Mouse (Mus musculus): Measurements from ENCODE around the gene Atad5.
A peak's percentile ranks its signal among the peaks of the same experiment; 100 is the strongest.

The Atad5 gene

DNA sequence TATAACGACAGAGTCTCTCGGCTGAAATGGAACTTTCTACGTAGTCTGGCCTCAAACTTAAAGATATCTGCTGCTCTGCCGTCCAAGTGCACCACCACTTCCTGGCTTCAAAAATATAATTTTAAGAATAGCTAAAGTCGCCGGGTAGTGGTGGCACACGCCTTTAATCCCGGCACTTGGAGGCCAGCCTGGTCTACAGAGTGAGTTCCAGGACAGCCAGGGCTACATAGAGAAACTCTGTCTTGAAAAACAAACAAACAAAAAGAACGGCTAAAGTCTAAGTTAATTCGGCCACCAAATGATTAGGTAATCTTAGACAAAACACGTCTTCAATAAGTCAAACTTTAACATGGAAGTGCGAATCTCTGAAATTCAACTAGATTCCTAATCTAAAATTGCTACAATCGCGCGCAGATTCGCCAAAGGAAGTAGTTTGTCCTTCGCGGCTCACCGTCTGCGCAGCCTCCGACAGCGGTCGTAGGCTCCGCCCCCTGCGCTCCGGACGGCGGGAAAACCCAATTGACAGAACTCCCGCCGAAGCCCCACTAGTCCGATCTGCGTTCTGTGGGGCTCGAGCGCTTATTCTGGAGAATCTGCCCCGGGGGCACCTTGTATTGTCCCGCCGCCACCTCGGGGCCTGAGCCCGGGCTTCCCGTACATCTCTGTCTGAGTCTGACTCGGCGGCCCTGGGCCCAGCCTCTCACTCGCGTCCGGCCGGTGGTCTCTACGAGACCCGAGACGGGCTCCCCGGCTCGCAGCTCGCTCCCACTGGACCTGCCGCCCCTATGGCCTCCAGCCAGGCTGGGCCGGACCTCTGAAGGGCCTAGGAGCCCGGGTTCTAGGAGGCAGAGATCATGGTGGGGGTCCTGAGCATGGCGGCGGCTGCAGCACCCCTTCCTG lies at the start of gene Atad5:
Gene Atad5, plus strand, starts transcription at position 484 of the 900 bp plus-strand sequence.
- peak; percentile 78 to 80 for DNase-seq (ENCODE audit: low read depth in 2 of 2, low spot score in 2 of 2)

DNA sequence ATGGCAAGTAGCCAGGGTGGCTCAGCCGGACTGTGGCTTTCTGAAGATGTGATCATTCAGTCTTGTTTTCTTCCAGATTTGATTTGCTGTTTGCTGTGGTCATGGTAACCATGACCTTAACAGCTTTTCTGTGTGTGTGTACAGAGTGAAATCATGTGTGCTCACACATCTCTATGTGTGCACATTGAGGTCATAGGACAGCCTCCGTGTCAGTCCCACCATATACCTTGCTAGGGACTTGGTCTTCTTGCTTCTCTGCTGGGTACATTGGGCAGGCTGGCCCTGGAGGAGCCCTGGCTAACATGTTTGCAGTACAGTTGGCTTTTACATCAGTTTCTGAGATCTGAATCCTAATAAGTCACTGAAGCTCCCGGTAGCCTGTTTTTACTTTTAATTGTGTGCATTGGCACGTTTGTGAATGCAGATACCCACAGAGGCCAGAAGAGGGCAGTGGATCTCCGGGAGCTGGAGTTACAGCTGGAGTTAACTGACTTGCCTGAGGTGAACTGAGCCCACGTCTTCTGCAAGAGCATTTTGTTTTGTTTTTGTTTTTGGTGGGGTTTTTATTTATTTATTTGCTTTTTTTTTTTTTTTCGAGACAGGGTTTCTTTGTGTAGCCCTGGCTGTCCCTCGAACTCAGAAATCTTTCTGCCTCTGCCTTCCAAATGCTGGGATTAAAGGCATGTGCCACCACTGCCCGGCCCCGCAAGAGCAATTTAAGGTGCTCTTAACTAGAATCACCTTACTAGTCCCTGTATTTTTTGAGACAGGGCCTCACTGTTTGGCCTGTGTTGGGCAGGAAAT lies 46.4 kb upstream of the Atad5 start:
- DNase-seq (ENCODE audit: low read depth in 2 of 2, low spot score in 2 of 2): peak; percentile 25 to 44

DNA sequence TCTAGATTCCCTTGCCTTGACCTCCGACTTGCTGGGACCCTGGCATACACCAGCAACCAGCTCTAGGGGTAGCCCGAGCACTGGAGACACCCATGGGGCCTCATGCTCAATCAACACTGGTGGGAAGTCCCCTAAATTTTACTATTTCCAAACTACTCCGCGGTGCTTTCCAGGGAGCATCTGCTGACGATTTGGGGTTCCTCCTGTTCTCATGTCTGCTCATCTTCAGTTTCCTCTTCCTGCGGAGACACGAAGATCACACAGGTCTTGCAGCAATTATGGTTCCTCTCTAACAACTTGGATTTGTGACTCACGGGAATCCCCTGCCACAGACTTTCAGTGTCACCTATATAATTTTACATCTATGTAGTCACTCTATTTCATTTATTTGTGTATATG lies 45.8 kb upstream of the Atad5 start:
- no peak for DNase-seq (ENCODE audit: low read depth in 2 of 2, low spot score in 2 of 2)

DNA sequence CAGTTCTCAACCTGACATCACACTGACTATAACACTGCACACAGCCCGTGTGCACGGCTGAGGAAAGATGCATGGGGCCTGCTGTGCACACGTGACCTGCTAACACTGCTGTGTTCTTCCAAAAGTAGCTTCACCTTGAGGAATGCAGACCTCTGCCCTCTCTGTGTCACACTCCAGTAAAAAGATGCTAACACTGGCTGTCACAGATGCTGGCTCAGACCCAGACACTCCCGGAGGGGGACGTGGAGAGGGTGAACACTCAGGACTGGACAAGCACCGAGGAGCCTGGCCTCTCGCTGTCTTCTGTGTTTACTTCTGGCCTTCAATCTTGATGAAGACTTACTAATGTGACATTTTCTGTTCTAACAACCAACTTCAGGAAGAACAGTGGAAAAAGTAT lies 42.3 kb upstream of the Atad5 start:
- no peak for DNase-seq (ENCODE audit: low read depth in 2 of 2, low spot score in 2 of 2)

DNA sequence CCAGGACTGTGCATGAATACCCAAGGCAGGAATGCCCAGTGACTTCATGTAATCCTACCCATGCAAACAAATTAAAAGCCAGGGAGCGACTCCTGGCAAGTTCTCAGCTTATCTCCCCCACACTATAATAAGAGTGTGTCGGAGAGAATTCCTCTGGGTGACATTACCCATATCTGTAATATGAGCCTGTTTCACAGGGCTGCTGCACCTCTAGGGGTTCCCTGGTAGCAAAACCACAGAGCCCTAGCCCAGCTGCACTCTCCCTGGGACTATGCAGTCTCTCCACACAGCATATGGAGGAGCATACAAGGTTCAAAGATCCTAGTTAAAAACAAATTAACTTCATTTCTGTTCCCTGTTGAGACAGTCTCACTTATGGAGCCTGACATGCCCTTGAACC lies 39.1 kb upstream of the Atad5 start:
- no peak for DNase-seq (ENCODE audit: low read depth in 2 of 2, low spot score in 2 of 2)

DNA sequence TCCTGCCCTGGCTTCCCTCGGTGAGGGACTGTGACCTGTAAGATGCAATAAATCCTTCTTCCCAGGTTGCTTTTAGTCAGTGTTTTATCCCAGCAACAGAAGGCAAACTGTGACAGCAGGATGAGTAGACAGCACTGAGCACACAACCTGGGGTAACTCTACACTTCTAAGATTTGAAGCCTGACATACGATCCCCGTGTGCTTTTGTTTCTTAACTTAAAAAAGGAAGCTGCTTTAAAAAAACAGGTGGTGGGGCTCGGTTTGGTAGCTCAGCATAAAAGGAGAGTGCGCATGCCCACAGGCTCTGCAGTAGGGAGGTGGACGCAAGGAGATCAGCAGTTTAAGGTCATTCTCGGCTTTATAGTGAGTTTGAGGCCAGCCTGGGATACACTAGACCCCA lies 36.7 kb upstream of the Atad5 start:
- DNase-seq (ENCODE audit: low read depth in 2 of 2, low spot score in 2 of 2): no peak

DNA sequence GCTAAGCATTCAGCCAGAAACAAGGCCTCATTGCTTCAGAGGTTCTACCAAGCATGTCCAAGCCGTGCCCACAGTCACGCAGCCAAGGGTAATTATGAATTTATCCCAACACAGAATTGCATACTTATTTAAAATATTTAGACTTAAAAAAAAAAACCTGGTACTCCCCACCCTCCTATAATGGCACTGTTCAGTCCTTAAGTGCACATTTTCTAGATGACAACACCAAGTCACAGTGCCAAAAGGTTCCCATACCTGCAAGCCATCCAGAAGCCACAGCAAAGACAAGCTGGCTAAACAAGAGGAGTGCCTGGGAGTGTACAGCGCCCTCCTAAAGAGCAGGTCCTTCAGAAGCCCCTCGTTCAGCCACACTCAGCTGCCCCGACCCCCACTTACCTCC lies 36.0 kb upstream of the Atad5 start:
- no peak for DNase-seq (ENCODE audit: low read depth in 2 of 2, low spot score in 2 of 2)

DNA sequence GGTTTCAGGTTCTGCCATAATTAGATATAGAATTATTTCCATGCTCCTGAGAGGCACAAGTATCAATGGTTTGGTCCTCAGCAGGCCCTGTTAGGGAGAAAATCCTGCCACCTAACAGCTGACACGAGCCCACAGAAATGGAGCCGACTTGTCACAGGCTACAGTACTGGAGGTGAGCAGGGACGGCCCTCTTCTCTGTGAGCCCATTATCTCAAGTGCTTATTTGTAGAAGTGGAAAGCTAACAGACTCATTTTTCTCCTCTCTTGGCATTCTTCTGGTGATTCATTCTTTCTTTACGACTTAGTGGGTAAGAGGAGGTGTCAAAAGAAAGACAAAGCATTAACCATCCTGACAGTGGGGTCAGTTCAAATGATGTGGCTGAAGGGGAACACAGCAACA lies 34.5 kb upstream of the Atad5 start:
- no peak for DNase-seq (ENCODE audit: low read depth in 2 of 2, low spot score in 2 of 2)

DNA sequence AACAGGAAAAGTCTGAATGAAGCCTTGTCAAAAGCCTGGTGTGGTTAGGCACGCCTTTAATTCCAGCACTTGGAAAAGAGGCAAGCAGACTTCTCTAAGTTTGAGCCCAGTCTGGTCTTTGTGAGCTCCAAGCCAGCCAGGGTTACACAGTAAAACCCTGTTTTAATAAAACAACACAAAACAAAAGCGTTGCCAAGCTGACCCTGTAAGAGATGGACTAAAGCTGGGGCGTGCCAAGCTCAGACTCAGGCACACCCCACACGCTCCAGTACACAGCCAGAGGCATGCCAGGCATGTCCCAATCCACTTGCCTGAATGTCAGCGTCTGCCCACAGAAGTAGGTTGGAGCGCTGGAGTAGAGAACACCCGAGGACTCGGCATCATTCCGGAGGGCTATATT lies 33.1 kb upstream of the Atad5 start:
- no peak for DNase-seq (ENCODE audit: low read depth in 2 of 2, low spot score in 2 of 2)

DNA sequence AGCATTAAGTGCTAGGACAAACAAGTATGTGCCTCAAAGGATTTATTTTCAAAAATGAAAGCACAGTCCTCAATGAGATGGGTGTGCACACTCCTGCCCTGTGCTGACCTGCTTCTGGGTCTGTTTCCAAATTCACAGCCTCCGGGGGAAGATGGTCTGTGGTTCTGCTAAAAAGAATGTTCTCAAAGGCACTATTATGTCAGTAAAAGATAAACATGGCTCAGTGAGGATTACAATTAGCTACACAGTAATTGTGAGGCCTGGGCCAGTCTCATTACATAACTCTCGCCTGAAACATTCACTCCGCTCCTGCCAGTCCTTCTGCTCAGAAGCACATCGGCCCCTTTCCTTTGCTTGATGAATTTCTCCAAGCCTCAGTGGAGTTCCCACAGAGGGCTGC lies 27.0 kb upstream of the Atad5 start:
- DNase-seq (ENCODE audit: low read depth in 2 of 2, low spot score in 2 of 2): no peak

DNA sequence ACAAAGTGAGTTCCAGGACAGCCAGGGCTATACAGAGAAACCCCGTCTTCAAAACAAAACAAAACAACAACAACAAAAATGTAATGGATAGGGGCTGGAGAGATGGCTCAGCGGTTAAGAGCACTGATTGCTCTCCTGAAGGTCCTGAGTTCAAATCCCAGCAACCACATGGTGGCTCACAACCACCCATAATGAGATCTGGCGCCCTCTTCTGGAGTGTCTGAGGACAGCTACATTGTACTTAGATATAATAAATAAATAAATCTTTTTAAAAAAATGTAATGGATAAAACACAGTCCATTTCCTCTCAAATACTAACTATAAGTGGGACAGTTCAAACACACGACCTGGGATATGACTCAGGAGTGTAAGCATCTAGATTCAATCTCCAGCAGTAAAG lies 22.8 kb upstream of the Atad5 start:
- peak in 1 of 2 experiments; percentile 27 for DNase-seq (ENCODE audit: low read depth in 2 of 2, low spot score in 2 of 2)

DNA sequence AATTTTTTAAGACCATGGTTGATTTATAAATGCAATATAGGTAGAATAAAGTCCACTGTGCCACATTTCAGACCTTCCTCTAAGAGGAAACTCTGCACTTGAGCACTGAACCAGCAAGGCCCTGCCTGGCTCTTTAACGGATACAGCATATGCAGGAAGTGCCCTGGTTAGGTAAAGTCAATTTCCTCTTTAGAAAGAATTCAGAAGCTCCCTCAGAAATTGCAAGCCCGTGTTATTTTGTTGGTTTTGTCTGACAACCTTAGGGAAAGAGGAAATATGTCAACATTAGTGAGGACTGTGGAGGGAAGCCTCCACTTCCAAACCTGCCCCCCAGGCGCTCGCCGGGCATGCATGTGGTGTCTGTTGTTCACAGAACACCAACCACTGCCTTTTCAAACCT lies 21.6 kb upstream of the Atad5 start:
- DNase-seq (ENCODE audit: low read depth in 2 of 2, low spot score in 2 of 2): peak in 1 of 2 experiments; percentile 30

DNA sequence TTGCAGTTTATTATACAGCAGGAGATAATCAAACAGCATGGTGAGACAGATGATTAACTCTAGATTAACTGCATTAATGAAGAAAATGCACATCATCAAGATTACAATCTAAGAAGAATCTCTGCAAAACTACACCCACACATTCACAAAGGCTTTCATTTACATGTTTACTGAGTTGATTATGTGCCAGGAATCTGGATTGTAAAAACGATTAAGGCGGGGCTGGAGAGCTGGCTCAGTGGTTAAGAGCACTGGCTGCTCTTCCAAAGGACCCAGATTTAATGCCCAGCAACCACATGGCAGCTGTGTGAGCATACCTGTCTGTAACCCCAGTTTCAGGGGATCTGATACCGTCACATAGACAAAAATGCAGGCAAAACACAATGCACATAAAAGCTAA lies 19.4 kb upstream of the Atad5 start:
- DNase-seq (ENCODE audit: low read depth in 2 of 2, low spot score in 2 of 2): no peak

DNA sequence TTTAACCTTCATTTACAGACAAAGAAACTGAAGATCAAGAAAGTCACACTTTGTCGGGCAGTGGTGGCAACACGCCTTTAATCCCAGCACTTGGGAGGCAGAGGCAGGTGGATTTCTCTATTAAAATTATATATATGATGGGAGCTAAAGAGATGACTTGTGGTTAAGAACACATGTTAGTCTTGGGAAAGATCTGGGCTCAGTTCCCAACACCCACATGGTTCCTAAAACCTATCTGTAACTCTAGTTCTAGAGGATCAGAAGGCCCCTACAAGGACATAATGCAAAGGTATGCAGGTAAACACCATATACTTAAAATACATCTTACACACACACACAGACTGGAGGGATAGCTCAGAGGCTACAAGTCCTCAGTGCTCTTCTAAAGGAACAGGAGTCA lies 18.2 kb upstream of the Atad5 start:
- DNase-seq (ENCODE audit: low read depth in 2 of 2, low spot score in 2 of 2): no peak

DNA sequence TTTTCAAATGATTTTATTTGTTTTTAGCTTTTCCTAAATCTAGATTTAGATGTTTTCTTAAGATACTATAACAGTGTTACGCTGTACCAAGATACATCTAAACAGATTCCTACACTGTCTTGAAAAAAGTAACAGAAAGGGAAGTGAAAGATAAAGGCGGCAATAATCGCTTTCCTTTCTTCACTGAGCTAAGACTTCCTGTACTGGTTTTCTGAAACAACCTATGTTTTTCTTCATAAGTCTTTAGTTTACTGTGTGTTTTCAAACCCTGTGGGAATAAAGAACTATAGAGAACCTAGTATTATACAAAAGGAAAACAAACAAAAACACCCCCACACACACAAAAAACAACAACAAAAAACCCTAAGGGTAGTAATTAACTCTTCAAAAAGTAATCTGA lies 16.8 kb upstream of the Atad5 start:
- DNase-seq (ENCODE audit: low read depth in 2 of 2, low spot score in 2 of 2): no peak

DNA sequence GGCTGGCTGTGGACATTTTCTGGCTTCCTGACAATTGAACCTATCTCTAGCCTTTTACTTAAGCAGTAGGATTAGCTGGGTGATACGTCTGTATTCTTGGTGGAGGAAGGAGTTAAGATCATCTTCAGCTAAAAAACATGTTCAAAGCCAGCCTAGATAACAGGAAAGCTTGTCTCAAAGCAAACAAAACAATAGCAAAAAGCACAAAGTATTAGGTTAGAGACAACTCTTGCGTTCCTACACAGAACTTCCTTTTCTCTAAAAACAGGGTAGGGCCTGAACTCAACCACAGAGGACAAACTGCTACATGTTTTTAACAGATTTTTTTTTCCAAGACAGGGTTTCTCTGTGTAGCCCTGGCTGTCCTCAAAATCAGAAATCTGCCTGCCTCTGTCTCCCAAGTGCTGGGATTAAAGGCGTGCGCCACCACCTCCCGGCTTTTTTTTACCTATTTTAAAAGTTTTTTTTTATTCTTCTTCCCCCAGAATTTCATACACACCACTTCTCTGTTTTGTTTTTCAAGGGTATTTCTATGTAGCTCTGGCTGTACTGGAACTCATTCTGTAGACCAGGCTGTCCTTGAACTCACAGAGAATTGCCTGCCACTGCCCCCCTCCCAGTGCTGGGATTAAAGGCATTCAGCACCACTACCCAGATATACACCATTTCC lies 13.5 kb upstream of the Atad5 start:
- no peak for DNase-seq (ENCODE audit: low read depth in 2 of 2, low spot score in 2 of 2)

DNA sequence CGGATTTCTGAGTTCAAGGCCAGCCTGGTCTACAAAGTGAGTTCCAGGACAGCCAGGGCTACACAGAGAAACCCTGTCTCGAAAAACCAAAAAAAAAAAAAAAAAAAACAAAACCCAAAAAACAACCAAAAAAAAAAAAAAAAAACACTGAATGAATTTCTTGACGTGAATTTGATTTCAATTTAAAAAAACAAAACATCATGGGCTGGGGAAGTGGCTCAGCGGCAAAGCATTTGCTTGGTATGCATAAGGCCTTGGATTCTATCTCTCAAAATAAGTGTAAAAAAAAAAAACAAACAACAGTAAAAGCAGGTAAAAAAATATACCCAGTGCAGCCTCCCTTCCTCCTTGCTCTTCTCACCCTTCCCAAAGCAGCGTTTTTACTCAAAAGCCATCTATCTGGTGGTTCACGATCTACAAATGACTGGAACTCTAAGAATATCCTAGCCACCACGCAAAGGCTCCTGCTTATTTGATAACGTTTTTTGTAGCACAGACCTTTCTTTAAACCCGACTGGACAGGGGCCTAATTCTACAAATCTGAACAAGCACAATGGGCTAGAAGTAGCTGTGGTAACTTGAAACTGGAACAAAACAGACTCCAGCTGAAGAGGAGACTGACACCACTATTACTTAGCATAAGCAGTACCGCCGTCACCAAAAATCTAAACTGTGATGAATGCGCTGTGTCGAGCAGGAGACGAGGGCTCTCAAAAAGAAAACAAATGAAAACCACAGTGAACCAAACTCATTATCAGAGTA lies 11.2 kb upstream of the Atad5 start:
- peak in 1 of 2 experiments; percentile 27 for DNase-seq (ENCODE audit: low read depth in 2 of 2, low spot score in 2 of 2)

DNA sequence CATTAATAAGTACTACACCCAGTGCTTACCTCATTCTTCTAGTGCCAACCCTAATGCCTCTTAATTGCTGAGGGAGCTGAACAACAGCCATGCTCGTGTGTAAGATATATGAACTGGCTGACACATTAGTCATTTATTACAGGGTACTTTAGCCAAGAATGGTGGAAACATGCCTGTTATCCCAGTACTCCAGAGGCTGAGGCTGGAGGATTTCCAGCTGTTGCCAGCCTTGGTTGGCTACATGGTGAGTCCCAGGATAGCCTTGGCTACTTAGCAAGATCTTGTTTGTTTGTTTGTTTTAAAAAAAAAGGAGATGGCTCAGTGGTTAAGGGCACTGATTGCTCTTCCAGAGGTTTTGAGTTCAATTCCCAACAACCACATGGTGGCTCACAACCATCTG lies 10.4 kb upstream of the Atad5 start:
- DNase-seq (ENCODE audit: low read depth in 2 of 2, low spot score in 2 of 2): no peak

DNA sequence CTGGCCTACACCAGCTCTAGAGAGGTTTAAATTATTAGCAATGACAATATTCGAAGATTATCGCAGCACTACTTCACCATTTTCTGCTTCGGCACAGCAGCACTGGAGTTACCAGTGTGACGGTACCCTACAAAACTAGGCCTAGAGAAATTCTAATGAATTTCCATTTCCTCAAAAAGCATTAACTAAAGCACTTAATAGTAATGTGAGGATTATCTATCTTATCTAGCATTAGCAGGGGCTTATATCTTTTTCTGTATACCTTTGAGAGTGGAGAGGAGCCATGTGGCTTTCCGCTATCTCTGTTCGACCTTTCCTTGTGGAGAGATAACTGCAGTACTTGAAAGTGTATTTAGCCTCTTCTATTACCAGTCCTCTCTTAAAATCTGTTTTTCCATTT lies 9.4 kb upstream of the Atad5 start:
- DNase-seq (ENCODE audit: low read depth in 2 of 2, low spot score in 2 of 2): no peak

DNA sequence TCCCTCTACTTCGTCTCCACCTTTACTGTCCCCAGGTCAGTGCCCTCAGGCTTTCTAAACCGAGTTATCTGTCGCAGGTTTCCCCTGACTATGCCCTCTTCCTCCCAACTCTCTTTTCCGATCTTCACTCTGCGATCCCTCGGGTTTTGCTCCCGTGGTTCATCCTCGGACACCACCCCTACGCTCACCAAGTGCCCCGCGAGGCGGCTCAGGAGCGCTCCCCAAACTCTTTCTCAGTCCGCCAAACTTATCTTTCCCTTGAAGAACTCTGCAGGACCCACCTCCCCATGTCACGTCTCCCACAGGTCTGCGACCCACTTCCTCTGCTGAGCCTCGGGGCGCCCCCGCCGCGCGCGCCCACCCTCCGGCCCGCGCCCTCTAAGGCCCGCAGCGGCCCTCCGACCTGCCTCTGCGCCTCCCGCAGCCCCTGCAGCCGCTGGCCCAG lies 8.8 kb upstream of the Atad5 start:
- peak in 1 of 2 experiments; percentile 18 for DNase-seq (ENCODE audit: low read depth in 2 of 2, low spot score in 2 of 2)

All from CD8-positive naive resting alpha-beta T cell, adult 2 months (primary cell).